Mouse (Mus musculus) ES-E14 (cell line): Measurements from ENCODE around the gene Aim2.

ENCODE experiments used
- CHD2 ChIP-seq: IDR thresholded peaks from 2 replicates; pipeline ENCODE4 v1.6.1; 2014; ENCODE audit warnings: mild to moderate bottlenecking, low read depth, low read length, inconsistent platforms
- HCFC1 ChIP-seq: IDR thresholded peaks from 2 replicates; pipeline ENCODE4 v1.6.1; 2012; ENCODE audit warnings: low read length, inconsistent platforms, borderline replicate concordance; ENCODE audit not compliant: insufficient read depth
- ZNF384 ChIP-seq: IDR thresholded peaks from 2 replicates; pipeline ENCODE4 v1.6.1; 2012; ENCODE audit warnings: low read depth, low read length, inconsistent platforms

DNA sequence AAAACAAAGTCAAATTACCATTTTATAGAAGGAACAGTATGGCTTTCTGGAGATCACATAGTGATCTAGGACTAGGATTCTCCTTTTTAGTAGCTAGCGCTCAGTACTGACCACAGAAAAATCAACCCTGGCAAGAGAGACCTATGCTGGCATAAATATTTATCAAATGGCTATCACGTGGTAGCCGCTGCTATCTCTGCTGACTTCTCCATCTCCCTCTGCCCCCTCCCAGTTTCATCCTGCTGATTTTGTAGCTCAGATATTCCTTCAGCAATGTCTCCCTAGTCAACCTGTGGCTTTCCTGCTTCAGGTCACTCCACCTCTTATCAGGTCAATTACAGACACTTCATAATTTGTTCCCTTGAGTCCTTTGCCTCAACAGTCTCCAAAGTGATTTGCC, 35.0 kb upstream of the Aim2 start:
- TF ChIP-seq ZNF384 (no peak), HCFC1 (no peak), CHD2 (no peak)
